Mouse (Mus musculus): ENCODE measurements at regions not wholly inside any gene's neighbourhood (a gene's known extent, or its start where the extent isn't known, plus 50 kb on each side); places are given as distances from the start of the nearest gene placed in this dataset.

DNA sequence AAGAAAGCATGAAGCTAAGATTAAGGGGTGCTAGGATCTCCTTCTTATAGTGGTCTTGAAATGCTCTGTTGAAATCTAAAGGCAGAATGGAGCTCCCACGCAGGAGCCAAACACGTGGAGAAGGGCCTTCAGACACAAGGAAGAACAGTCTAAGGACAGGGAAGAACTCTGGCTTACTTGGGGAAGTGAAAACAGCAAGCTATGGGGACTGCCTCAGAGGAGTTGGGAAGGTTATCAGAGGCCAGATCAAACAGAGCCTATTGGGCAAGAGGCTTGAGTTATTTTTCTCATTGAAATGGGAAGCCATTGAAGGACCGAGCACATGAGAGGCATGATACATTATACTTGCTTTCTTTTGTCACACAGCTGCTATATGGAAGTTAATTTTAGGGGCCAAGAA, 181.9 kb downstream of the Gm826 start:
- no peak overlapping the region for H3K4me2 ChIP-seq (ENCODE audit: low read length)
- DNase-seq (ENCODE audit: low spot score) (no peak), ATAC-seq (replicated peaks; ENCODE audit: low FRiP score, low read depth) (no peak)
- no peaks in the 10 kb centered on the region for H3K27me3 ChIP-seq (ENCODE audit: insufficient read depth, low read length)
- H3K9me3 ChIP-seq (replicated peaks; ENCODE audit: low read length): no peaks in the 10 kb centered on the region
- no peak for TF ChIP-seq CTCF (IDR thresholded peaks at IDR 0.05; ENCODE audit: low read depth)
- no peaks in the 10 kb centered on the region for H3K4me1 ChIP-seq (replicated peaks; ENCODE audit: insufficient read depth, low read length)
- WGBS: 80% methylated on average over 3 of the region's 3 CpGs
- H3K36me3 ChIP-seq (ENCODE audit: insufficient read depth, low read length): no peaks in the 10 kb centered on the region
- no peak overlapping the region for H3K27ac ChIP-seq
- no peak overlapping the region for H3K9ac ChIP-seq (ENCODE audit: low read depth, low read length)
- no peak overlapping the region for H3K4me3 ChIP-seq (replicated peaks; ENCODE audit: low read depth, low read length)

DNA sequence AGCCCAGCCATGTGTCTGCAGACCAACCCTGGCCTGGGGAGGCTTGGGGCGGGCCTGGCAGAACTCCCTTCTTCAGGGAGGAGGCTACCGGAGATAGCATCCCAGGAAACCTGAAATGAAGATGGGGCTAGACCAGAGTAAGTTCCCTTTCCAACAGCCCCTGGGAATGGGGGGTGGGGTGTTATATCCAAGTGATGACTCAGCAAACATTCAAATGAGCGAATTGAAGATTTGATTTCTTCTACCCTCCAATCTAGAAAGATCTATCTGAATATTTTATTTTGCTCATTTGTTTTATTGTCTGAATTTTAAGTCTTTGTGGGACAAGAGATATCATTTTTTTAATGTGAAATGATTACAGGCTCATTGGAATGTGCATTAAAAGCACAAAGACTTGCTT, 185.0 kb downstream of the Gm826 start:
- no peak for ATAC-seq (replicated peaks; ENCODE audit: low FRiP score, low read depth)
- WGBS: 81% methylated on average over 3 of the region's 3 CpGs

DNA sequence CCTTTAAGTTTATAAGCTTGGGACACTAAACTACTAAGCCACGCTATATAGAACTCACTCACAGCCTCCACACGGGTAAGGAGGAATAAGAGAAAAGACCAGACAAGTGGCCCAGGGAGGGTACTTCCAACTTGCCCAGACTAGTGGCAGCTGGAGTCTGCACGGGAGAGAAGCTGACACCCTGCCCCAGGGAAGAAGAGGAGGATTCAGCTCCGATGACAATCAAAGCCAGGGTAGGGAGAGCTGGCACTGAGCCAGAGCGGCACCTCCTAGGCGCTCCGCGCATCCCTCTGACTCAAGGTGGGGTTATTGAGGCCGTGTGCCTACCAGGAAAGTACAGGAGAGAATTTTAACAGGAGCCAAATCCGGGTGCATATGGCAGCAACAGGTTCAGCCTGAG, 185.4 kb downstream of the Gm826 start:
- Histone ChIP-seq H3K4me1 (replicated peaks; ENCODE audit: insufficient read depth, low read length) (no peaks in the 10 kb centered on the region), H3K36me3 (ENCODE audit: insufficient read depth, low read length) (no peaks in the 10 kb centered on the region), H3K9me3 (replicated peaks; ENCODE audit: low read length) (no peaks in the 10 kb centered on the region), H3K4me2 (ENCODE audit: low read length) (no peak overlapping the region), H3K4me3 (replicated peaks; ENCODE audit: low read depth, low read length) (no peak overlapping the region), H3K27me3 (ENCODE audit: insufficient read depth, low read length) (no peaks in the 10 kb centered on the region), H3K27ac (no peak overlapping the region), H3K9ac (ENCODE audit: low read depth, low read length) (no peak overlapping the region)
- TF ChIP-seq CTCF (IDR thresholded peaks at IDR 0.05; ENCODE audit: low read depth): no peak
- ATAC-seq (replicated peaks; ENCODE audit: low FRiP score, low read depth) (no peak), DNase-seq (ENCODE audit: low spot score) (no peak)
- WGBS: 57% methylated on average over 10 of the region's 10 CpGs

More for the DNA sequence above, 185.0 kb downstream of the Gm826 start:
- H3K4me2 ChIP-seq (ENCODE audit: low read length): no peak overlapping the region
- no peaks in the 10 kb centered on the region for H3K4me1 ChIP-seq (replicated peaks; ENCODE audit: insufficient read depth, low read length)
- H3K27me3 ChIP-seq (ENCODE audit: insufficient read depth, low read length): no peaks in the 10 kb centered on the region
- no peak for TF ChIP-seq CTCF (IDR thresholded peaks at IDR 0.05; ENCODE audit: low read depth)
- H3K36me3 ChIP-seq (ENCODE audit: insufficient read depth, low read length): no peaks in the 10 kb centered on the region
- no peak overlapping the region for H3K9ac ChIP-seq (ENCODE audit: low read depth, low read length)
- no peak for DNase-seq (ENCODE audit: low spot score)
- no peaks in the 10 kb centered on the region for H3K9me3 ChIP-seq (replicated peaks; ENCODE audit: low read length)
- no peak overlapping the region for H3K27ac ChIP-seq
- no peak overlapping the region for H3K4me3 ChIP-seq (replicated peaks; ENCODE audit: low read depth, low read length)

DNA sequence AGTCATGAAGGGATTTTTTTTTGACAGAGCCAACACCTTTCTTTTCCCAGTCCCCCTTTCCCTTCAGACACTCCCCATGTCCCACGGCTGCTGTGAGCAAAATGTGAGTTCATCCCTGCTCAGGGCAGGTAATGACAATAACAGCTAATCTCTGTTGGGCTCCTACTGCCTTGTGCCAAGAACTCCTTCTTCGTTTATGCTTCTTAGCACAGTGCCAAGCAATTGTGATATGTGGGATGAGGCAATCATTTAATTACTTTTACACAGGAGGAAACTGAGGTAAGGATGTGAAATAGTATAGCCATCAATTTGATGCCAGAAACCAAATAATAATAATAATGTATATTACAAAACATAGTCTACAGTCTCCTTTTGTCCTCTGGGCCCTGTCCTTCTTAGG, 185.9 kb downstream of the Gm826 start:
- no peak for TF ChIP-seq CTCF (IDR thresholded peaks at IDR 0.05; ENCODE audit: low read depth)
- DNase-seq (ENCODE audit: low spot score): no peak
- H3K9ac ChIP-seq (ENCODE audit: low read depth, low read length): no peak overlapping the region
- WGBS: 60% methylated on average over 2 of the region's 2 CpGs
- no peaks in the 10 kb centered on the region for H3K4me1 ChIP-seq (replicated peaks; ENCODE audit: insufficient read depth, low read length)
- H3K36me3 ChIP-seq (ENCODE audit: insufficient read depth, low read length): no peaks in the 10 kb centered on the region
- H3K27ac ChIP-seq: no peak overlapping the region
- no peaks in the 10 kb centered on the region for H3K27me3 ChIP-seq (ENCODE audit: insufficient read depth, low read length)
- no peaks in the 10 kb centered on the region for H3K9me3 ChIP-seq (replicated peaks; ENCODE audit: low read length)
- no peak overlapping the region for H3K4me3 ChIP-seq (replicated peaks; ENCODE audit: low read depth, low read length)
- no peak for ATAC-seq (replicated peaks; ENCODE audit: low FRiP score, low read depth)
- H3K4me2 ChIP-seq (ENCODE audit: low read length): no peak overlapping the region

DNA sequence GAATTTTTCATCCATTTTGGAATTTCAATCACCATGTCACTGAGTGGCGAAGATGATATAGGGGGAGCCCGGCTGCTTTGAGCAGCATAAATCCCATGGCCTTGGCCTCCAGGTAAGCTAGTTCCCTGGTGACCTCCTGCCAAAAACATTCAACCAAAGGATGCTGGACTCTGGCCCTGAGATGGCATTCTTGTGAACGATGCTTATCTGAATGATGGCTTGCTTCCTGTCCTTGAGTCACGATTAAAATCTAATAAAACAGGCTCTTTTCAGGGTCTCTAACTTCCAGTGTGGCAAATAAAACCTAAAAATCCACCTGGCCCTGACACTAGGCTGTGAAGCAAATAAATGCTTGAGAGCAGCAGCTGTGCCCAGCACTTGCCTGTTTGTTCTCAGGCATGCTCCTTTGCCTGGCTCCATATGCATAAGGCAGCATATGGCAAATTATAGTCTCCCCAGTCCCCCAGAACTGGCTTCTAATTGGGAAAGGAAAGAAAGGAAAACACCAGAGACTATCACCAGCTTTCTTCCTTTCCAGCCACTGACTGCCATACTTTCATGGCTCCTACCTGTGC, 193.7 kb downstream of the Gm826 start:
- no peak overlapping the region for H3K27ac ChIP-seq
- H3K36me3 ChIP-seq (ENCODE audit: insufficient read depth, low read length): no peaks in the 10 kb centered on the region
- no peak for TF ChIP-seq CTCF (IDR thresholded peaks at IDR 0.05; ENCODE audit: low read depth)
- no peak overlapping the region for H3K4me2 ChIP-seq (ENCODE audit: low read length)
- ATAC-seq (replicated peaks; ENCODE audit: low FRiP score, low read depth): no peak
- no peaks in the 10 kb centered on the region for H3K27me3 ChIP-seq (ENCODE audit: insufficient read depth, low read length)
- H3K4me3 ChIP-seq (replicated peaks; ENCODE audit: low read depth, low read length): no peak overlapping the region
- no peaks in the 10 kb centered on the region for H3K4me1 ChIP-seq (replicated peaks; ENCODE audit: insufficient read depth, low read length)
- no peak overlapping the region for H3K9ac ChIP-seq (ENCODE audit: low read depth, low read length)
- whole genome bisulfite sequencing: 65% methylated on average over 4 of the region's 4 CpGs
- no peaks in the 10 kb centered on the region for H3K9me3 ChIP-seq (replicated peaks; ENCODE audit: low read length)
- DNase-seq (ENCODE audit: low spot score): no peak

DNA sequence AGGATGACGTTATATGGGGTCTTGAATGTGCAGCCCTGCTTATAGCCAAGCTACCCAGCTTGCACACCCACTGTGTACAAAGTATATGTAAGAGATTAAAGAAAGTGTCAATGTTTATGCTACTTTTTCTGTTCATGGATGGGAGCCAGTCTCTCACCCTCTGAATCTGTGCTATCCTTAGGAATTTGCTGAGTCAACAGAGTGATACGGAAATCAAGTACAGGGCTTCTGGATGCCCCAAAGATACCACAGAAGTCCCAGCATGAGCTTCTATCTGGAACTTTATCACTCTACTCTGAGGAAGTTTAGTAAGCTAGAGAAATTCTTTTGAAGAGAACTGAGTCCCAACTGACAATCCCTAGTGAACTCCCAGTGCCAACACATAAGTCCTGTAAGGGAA, 195.9 kb downstream of the Gm826 start:
- Histone ChIP-seq H3K4me1 (replicated peaks; ENCODE audit: insufficient read depth, low read length) (no peaks in the 10 kb centered on the region), H3K9ac (ENCODE audit: low read depth, low read length) (no peak overlapping the region), H3K27me3 (ENCODE audit: insufficient read depth, low read length) (no peaks in the 10 kb centered on the region), H3K9me3 (replicated peaks; ENCODE audit: low read length) (no peaks in the 10 kb centered on the region), H3K27ac (no peak overlapping the region), H3K36me3 (ENCODE audit: insufficient read depth, low read length) (no peaks in the 10 kb centered on the region), H3K4me3 (replicated peaks; ENCODE audit: low read depth, low read length) (no peak overlapping the region), H3K4me2 (ENCODE audit: low read length) (no peak overlapping the region)
- ATAC-seq (replicated peaks; ENCODE audit: low FRiP score, low read depth) (no peak), DNase-seq (ENCODE audit: low spot score) (no peak)
- TF ChIP-seq CTCF (IDR thresholded peaks at IDR 0.05; ENCODE audit: low read depth): no peak
- WGBS: 85% methylated on average over 2 of the region's 2 CpGs

DNA sequence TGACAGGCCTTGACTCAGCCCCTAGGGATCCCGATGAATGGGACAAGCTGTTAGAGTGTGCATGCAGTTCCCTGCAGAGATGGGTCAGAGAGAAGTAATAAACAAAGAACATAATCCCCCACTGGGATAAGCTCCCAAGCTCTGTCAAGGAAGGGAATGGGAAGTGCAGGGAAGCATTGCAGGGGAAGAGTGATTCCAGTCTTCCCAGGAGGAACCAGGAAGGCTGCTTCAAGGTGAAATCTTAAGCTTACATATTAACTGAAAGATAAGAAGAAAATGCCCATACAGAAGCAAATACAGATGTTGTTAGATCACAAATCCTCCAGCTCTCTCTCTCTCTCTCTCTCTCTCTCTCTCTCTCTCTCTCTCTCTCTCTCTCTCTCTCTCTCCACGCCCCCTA, 202.2 kb downstream of the Gm826 start:
- TF ChIP-seq CTCF (IDR thresholded peaks at IDR 0.05; ENCODE audit: low read depth): no peak
- WGBS: 63% methylated on average over 2 of the region's 2 CpGs
- no peak for ATAC-seq (replicated peaks; ENCODE audit: low FRiP score, low read depth)
- Histone ChIP-seq H3K27ac (no peak overlapping the region), H3K9me3 (replicated peaks; ENCODE audit: low read length) (no peaks in the 10 kb centered on the region), H3K27me3 (ENCODE audit: insufficient read depth, low read length) (no peaks in the 10 kb centered on the region), H3K4me2 (ENCODE audit: low read length) (no peak overlapping the region), H3K4me3 (replicated peaks; ENCODE audit: low read depth, low read length) (no peak overlapping the region), H3K9ac (ENCODE audit: low read depth, low read length) (no peak overlapping the region), H3K4me1 (replicated peaks; ENCODE audit: insufficient read depth, low read length) (no peaks in the 10 kb centered on the region), H3K36me3 (ENCODE audit: insufficient read depth, low read length) (no peaks in the 10 kb centered on the region)
- no peak for DNase-seq (ENCODE audit: low spot score)
